Mouse (Mus musculus) forebrain, embryonic 11.5 days (tissue): ENCODE data around the gene Tbc1d16. TPM values are rescaled to one million over a fixed set of nuclear protein-coding genes. Genes with fewer than 3 reads are reported as not detected.

Experiments
- ATAC-seq: fragments of 200-750 bp; cut with Nextera tagmentation; replicated peaks from 2 replicates; pipeline ENCODE4 v1.8.0; 2017; ENCODE audit warnings: moderate TSS enrichment; ENCODE audit not compliant: low FRiP score
- DNase-seq: peaks from one replicate; pipeline ENCODE4 v3.0.0-alpha.2; 2017; ENCODE audit warnings: low spot score
- H3K27ac ChIP-seq: fragments of 300-500 bp; sonication (generic); 2 replicates; pipeline ENCODE4 v1.5.1; 2014; ENCODE audit warnings: low read depth, low read length
- H3K27me3 ChIP-seq: fragments of 300-500 bp; sonication (generic); 2 replicates; pipeline ENCODE4 v1.6.1; 2014; ENCODE audit warnings: mild to moderate bottlenecking, low read length, mixed read lengths; ENCODE audit not compliant: control insufficient read depth, insufficient read depth
- H3K36me3 ChIP-seq: fragments of 300-500 bp; sonication (generic); 2 replicates; pipeline ENCODE4 v1.6.1; 2014; ENCODE audit warnings: mild to moderate bottlenecking, low read length, moderate library complexity, mixed read lengths; ENCODE audit not compliant: control insufficient read depth, insufficient read depth
- H3K4me1 ChIP-seq: fragments of 300-500 bp; sonication (generic); replicated peaks from 2 replicates; pipeline ENCODE4 v1.6.1; 2014; ENCODE audit warnings: low read length, mixed read lengths; ENCODE audit not compliant: control insufficient read depth, insufficient read depth
- H3K4me2 ChIP-seq: fragments of 300-500 bp; sonication (generic); 2 replicates; pipeline ENCODE4 v1.6.1; 2014; ENCODE audit warnings: low read depth, mild to moderate bottlenecking, low read length, moderate library complexity, mixed read lengths; ENCODE audit not compliant: severe bottlenecking
- H3K4me3 ChIP-seq: fragments of 300-500 bp; sonication (generic); 2 replicates; pipeline ENCODE4 v1.5.1; 2014; ENCODE audit warnings: low read depth, low read length
- H3K9ac ChIP-seq: fragments of 300-500 bp; sonication (generic); 2 replicates; pipeline ENCODE4 v1.6.1; 2014; ENCODE audit warnings: low read length
- H3K9me3 ChIP-seq: fragments of 300-500 bp; sonication (generic); 2 replicates; pipeline ENCODE4 v1.6.1; 2016; ENCODE audit warnings: low read length, mixed read lengths; ENCODE audit not compliant: control insufficient read depth
- WGBS: fragments of 180-500 bp; shearing (Covaris S2); extraction: QIAGEN DNeasy Blood & Tissue Kit; methylation state at CpG from one replicate; pipeline ENCODE4 v1.1.7; 2014; 5-methylcytosine and 5-hydroxymethylcytosine counted together
- polyA plus RNA-seq: library from polyadenylated mRNA; unstranded; fragments of >200 nt; fragmentation: Nextera tagmentation; extraction: Ambion mirVana; gene quantifications from 2 replicates; pipeline ENCODE4 v1.2.1, GENCODE M21; 2014

Gene Tbc1d16
- polyA plus RNA-seq, 1 experiment from 2014 or later: 20.8 TPM

DNA sequence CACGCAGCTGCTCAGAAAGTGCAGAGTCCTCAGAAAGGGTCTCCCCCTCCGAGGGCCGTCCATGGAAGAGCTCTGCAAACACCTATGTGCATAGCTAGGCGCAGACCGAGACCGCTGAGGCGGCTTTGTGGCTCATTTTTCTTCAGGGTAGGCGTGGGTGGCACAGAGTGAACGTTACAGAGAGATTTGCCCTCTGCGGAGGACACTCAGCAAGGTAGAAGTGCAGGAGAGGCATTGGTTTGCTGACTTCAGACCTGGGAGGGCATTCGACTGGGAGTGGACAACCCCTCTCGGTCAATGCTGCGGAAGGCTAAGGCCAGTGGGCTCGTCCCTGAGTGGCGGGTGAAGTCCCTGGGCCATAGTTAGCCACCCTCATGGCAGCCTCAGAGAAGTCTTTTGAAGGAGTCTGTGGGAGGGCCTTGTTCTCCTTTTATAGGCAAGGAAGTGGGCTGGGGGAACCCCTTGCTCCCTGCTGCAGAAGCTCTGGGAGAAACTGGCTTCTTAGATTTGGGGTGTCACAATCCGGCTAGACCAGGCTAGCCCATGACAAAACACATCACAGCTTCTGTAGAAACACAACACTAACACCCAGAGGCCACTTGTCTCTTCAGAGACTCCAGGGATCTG, 84.8 kb downstream of the Tbc1d16 start:
- Histone ChIP-seq H3K4me1 (no peaks in the 10 kb centered on the region; the same call in 1 of the 2 replicates), H3K27me3 (no peaks in the 10 kb centered on the region), H3K36me3 (no peaks in the 10 kb centered on the region), H3K4me2 (no peak overlapping the region), H3K27ac (no peak overlapping the region), H3K9ac (no peak overlapping the region), H3K4me3 (no peak overlapping the region), H3K9me3 (no peaks in the 10 kb centered on the region)
- WGBS: 89% methylated on average over 16 of the region's 16 CpGs
- ATAC-seq (no peak), DNase-seq (no peak)

DNA sequence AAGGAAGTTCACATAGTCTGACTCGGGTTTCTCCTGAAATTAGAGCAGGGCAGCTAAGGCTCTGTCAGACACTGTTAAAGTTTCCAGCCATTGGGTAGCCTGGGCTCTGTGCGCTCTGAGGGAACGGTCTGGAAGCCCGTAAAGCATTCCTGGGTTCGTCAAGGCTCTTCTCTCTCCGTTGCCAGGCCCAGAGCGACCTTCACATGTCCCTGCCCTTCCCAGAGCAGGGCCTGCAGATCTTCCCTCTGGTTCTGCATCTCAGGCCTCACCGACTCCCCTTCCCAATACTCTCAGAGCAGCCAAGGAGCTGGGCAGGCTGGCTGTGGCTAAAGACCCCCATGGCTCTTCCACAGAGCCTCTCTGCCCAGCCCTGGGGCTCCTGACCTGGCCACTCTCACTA, 85.7 kb downstream of the Tbc1d16 start:
- Histone ChIP-seq H3K9ac (no peak overlapping the region), H3K4me3 (no peak overlapping the region), H3K4me1 (no peaks in the 10 kb centered on the region; the same call in 1 of the 2 replicates), H3K27me3 (no peaks in the 10 kb centered on the region), H3K27ac (no peak overlapping the region), H3K9me3 (no peaks in the 10 kb centered on the region), H3K4me2 (no peak overlapping the region), H3K36me3 (no peaks in the 10 kb centered on the region)
- DNase-seq (no peak), ATAC-seq (no peak)
- WGBS: 91% methylated on average over 8 of the region's 8 CpGs

DNA sequence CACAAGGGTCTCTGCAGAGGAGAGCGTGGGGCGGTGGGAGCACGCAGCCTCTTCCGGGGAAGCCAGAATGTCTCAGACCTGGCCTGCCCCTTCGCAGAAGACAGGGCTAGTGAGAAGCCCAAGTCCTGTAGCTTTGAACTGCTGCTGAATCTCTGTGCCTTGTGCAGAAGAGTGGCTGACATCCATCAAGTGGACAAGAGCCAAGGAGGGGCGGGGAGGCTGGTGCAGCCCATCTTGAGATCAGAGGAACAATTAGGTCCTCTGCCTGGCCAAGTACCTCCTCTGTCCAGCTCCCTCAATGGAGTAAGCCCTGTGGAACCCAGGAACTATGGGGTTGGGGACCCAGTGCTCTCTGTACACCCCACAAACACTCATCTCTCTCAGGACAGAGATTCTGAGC, 89.3 kb downstream of the Tbc1d16 start:
- Histone ChIP-seq H3K27ac (no peak overlapping the region), H3K9ac (no peak overlapping the region), H3K4me3 (no peak overlapping the region), H3K4me2 (no peak overlapping the region), H3K4me1 (no peaks in the 10 kb centered on the region), H3K36me3 (no peaks in the 10 kb centered on the region), H3K27me3 (no peaks in the 10 kb centered on the region), H3K9me3 (no peaks in the 10 kb centered on the region)
- no peak for ATAC-seq
- WGBS: 92% methylated on average over 6 of the region's 6 CpGs
- no peak for DNase-seq

DNA sequence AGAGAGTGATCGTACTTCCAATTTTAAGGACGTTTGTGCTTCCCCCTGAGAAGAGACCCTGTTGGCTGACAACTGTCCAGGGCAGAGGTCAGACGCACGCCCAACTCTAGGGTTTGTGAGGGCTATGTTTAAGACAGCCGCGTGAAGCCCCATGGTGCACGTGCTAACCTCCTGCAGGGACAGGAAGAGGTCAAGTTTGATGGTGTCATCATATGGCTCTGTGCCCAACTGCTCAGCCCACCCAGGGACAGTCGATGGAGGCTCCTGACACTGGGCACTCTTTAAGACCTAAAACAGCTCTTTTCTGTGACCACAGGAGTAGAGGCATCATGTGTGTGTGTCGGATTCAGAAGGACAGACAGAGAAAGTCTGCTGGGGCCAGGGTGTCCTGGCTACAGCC, 90.1 kb downstream of the Tbc1d16 start:
- H3K9ac ChIP-seq: no peak overlapping the region
- no peak overlapping the region for H3K4me3 ChIP-seq
- H3K4me2 ChIP-seq: no peak overlapping the region
- H3K27ac ChIP-seq: no peak overlapping the region
- no peaks in the 10 kb centered on the region for H3K9me3 ChIP-seq
- no peaks in the 10 kb centered on the region for H3K36me3 ChIP-seq
- DNase-seq (no peak), ATAC-seq (no peak)
- WGBS: 85% methylated on average over 9 of the region's 9 CpGs
- H3K4me1 ChIP-seq: peaks cover 2% of the 10 kb centered on the region; the same call in 1 of the 2 replicates
- H3K27me3 ChIP-seq: no peaks in the 10 kb centered on the region

DNA sequence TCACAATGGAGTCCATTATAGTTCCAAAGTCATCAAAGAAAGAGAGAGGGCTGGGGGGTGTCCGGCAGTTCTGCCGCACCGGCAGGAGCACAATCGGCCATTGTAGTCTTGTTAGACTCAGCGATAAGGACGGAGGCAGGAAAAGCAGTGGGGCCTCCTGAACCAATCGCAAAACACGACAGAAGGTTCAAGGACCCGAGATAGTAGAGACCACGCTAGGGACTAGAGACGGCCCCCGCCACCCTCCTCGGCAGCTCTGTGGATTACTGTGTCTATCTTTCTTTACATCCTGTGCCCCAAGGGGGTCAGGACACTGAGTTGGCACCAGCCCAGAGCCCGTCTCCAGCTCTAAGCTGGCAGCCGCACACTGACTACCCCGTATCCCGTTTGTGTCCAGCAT, 93.7 kb downstream of the Tbc1d16 start:
- WGBS: 34% methylated on average over 17 of the region's 17 CpGs
- Histone ChIP-seq H3K4me3 (no peak overlapping the region), H3K4me2 (no peak overlapping the region), H3K9ac (0 out of 2 replicates have a peak overlapping the region, but pooled peaks have one; percentile 9), H3K27ac (no peak overlapping the region), H3K27me3 (no peaks in the 10 kb centered on the region), H3K9me3 (no peaks in the 10 kb centered on the region), H3K4me1 (peaks cover 2% of the 10 kb centered on the region; the same call in 1 of the 2 replicates), H3K36me3 (no peaks in the 10 kb centered on the region)
- DNase-seq (no peak), ATAC-seq (no peak)

DNA sequence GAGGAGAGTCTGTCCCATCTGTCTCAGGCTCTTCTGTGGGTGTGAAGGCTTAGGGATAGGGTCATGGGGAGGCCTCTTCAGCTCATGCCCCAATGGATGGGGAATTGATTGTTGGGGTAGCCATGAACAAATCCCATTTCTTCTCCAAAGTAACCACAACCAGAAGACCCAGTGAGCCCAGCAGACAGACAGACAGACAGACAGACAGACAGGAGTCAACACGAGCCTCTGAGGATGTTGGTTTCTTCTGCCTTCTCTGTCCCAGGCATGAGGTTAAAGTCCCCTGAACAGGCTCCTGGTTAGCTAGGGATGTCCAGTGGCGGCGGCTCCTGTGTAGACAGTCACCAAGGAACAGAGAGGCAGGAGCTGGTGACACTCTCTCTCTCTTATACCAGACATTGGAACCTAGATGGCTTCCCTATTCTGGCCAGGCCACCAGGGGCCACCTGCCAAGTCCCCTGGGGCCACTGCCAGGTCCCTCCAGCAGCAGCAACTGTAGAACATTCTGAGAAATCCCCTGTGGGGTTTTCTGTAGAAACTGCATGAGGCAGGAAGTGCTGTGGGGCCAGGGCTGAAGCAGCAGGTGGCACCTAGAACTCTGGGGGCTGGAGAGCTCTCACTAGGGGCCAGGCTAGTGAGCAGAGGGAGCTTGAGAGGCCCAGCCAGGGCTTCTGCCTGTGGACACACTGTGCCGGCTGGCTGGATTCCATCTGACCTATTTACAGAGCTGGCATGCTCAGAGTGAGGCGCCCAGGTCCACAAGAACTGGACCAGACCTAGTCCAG, 94.7 kb downstream of the Tbc1d16 start:
- no peaks in the 10 kb centered on the region for H3K36me3 ChIP-seq
- no peak overlapping the region for H3K9ac ChIP-seq
- H3K4me3 ChIP-seq: no peak overlapping the region
- ATAC-seq (no peak), DNase-seq (no peak)
- no peak overlapping the region for H3K27ac ChIP-seq
- WGBS: 74% methylated on average over 5 of the region's 5 CpGs
- H3K27me3 ChIP-seq: peaks cover 3% of the 10 kb centered on the region
- no peak overlapping the region for H3K4me2 ChIP-seq
- H3K4me1 ChIP-seq: peaks cover 3% of the 10 kb centered on the region; the same call in 1 of the 2 replicates
- no peaks in the 10 kb centered on the region for H3K9me3 ChIP-seq

DNA sequence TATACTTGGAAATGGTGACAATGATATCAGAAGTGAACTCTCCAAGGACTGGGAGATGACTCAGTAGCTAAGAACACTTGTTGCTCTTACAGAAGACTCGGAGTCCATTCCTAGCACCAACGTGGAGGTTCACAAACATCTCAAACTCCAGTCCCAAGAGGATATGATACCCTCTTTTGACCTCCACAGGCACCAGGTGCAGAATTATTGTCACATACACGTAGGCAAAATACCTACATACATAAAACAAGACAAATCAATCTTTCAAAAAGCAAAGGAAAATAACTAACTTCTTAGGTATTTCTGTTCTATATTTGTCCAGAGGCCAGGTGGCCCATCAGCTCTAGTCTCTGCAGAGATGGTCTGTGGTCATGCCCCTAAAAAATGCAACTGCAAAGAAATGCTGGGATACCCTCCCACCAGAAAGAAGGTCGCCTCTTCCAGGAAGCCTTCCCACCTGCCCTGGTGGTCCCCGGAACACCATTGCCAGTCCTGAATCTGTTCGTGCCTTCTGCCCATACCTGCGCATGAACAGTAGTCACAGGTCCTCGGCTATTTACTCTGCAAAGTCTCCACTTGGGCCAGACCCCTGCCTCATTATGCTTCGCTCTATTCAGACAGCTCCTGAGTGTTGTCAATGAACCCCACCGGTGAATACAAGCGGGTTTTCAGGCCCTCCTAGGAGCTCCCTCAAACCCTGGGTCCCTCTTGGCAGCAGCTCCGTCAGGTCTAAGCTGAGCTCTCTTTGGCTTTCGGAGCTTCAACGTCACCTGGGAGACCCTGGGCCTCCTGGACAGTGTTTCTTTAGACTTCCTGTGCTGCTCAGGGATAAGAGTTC, 95.9 kb downstream of the Tbc1d16 start:
- WGBS: 83% methylated on average over 14 of the region's 14 CpGs
- H3K4me2 ChIP-seq: no peak overlapping the region

DNA sequence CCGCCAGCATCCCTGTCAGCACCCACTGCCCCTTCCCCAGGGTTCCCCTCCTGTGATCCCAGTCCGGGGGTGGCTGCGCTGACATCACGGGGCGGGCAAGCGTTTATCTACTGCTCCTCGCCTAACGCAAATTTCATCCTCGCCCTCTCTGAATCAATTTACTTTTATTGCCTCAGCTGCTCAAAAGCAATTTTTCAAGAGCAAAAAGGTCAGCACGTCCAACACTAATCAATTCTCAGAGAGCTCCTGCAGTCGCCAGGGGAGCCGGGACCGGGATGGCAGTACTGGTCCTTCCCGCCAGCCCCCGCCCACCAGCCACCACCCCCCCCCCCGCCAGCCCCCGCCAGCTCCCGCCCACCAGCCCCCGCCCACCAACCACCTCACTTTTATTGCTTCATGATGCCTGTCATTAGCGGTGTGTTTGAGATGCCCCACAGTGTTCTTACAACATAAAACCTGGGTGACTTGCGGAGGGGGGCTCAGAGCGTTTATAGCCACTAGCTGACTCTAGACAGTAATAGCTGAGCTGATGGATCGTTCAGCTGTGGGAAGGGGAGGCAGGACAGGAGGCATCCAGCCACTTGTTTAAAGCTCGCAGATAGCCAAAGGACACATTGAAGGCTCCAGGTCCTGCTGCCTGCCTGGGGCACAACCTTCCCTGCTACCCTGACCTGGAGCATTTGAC, 98.1 kb downstream of the Tbc1d16 start:
- H3K9ac ChIP-seq: no peak overlapping the region
- no peaks in the 10 kb centered on the region for H3K9me3 ChIP-seq
- H3K36me3 ChIP-seq: no peaks in the 10 kb centered on the region
- WGBS: 26% methylated on average over 24 of the region's 24 CpGs
- H3K27me3 ChIP-seq: peaks cover 3% of the 10 kb centered on the region
- DNase-seq (no peak), ATAC-seq (no peak)
- H3K4me3 ChIP-seq: no peak overlapping the region
- peaks cover 18% of the 10 kb centered on the region; the same call in 1 of the 2 replicates for H3K4me1 ChIP-seq
- H3K4me2 ChIP-seq: no peak overlapping the region
- H3K27ac ChIP-seq: no peak overlapping the region

More for the DNA sequence above, 95.9 kb downstream of the Tbc1d16 start:
- H3K36me3 ChIP-seq: no peaks in the 10 kb centered on the region
- DNase-seq (no peak), ATAC-seq (no peak)
- peaks cover 10% of the 10 kb centered on the region; the same call in 1 of the 2 replicates for H3K4me1 ChIP-seq
- H3K27me3 ChIP-seq: peaks cover 3% of the 10 kb centered on the region
- no peak overlapping the region for H3K9ac ChIP-seq
- no peak overlapping the region for H3K4me3 ChIP-seq
- no peaks in the 10 kb centered on the region for H3K9me3 ChIP-seq
- no peak overlapping the region for H3K27ac ChIP-seq
